In genomic region chr1:43264407-43264889, GRCm38 (mm10) we compare ENCODE assay signal across 7 mouse cellular contexts.
A peak's percentile ranks its signal among the peaks of the same experiment; 100 is the strongest.
DNase-seq lines count a peak whose midpoint lies in the region; ATAC-seq lines count a peak whose summit lies in the region.

No protein-coding gene starts in this region.

- no peaks in the 10 kb centered on the region for H3K9me3 ChIP-seq in midbrain, embryonic 13.5 days

- H3K4me3 ChIP-seq in midbrain, embryonic 13.5 days (replicated peaks), result no peak overlapping the region

- H3K4me1 ChIP-seq in midbrain, embryonic 13.5 days (replicated peaks), result no peaks in the 10 kb centered on the region

- no peak overlapping the region for H3K9ac ChIP-seq in midbrain, embryonic 13.5 days (replicated peaks)

- intact Hi-C loops in left cerebral cortex, postnatal 36 days (cut with DNase I), result loop anchor here (1.0 kb wide), 1 partner anchor 121 kb away; no protein-coding TSS in a partner anchor

- ATAC-seq in midbrain, embryonic 13.5 days, result peak; percentile 64

- no peaks in the 10 kb centered on the region for H3K27me3 ChIP-seq in midbrain, embryonic 13.5 days

- no peaks in the 10 kb centered on the region for H3K36me3 ChIP-seq in midbrain, embryonic 13.5 days

- H3K4me2 ChIP-seq in midbrain, embryonic 13.5 days (replicated peaks), result no peak overlapping the region; the same call in 1 of the 2 replicates

- peak; percentile 45 to 70 for DNase-seq in adrenal gland, adult 18-20 months (ENCODE audit: low spot score in 2 of 2)
- peak; percentile 82 for DNase-seq in embryo, embryonic 11 days
- DNase-seq in heart, adult 11 months, result peak; percentile 91
- DNase-seq in kidney, adult 11 months, result peak; percentile 58
- DNase-seq in left cerebral cortex, postnatal 36 days (ENCODE audit: low spot score in 2 of 2), result peak; percentile 67 to 79
- peak; percentile 15 for DNase-seq in spleen, adult 12 weeks (ENCODE audit: low spot score)

- H3K27ac ChIP-seq in midbrain, embryonic 13.5 days, result no peak overlapping the region

- WGBS in midbrain, embryonic 13.5 days, result 21% methylated on average over 5 of the region's 5 CpGs

Comparison
In these comparisons a context has a peak if more than half of its experiments do, and no peak if none do; other contexts are left out.
1. DNase-seq: peak in every context shown above with its lines; median percentile 91 in heart, adult 11 months; 82 in embryo, embryonic 11 days; 73 in left cerebral cortex, postnatal 36 days; 58 in kidney, adult 11 months; 58 in adrenal gland, adult 18-20 months; 15 in spleen, adult 12 weeks.